Mouse (Mus musculus) skeletal muscle tissue, adult 2 months (tissue): Measurements from ENCODE around the gene Tspan18.

ENCODE experiments used
- DNase-seq: peaks from one replicate; pipeline ENCODE4 v3.0.0-alpha.2; 2012; ENCODE audit warnings: low read depth, low spot score

Tspan18 gene

DNA sequence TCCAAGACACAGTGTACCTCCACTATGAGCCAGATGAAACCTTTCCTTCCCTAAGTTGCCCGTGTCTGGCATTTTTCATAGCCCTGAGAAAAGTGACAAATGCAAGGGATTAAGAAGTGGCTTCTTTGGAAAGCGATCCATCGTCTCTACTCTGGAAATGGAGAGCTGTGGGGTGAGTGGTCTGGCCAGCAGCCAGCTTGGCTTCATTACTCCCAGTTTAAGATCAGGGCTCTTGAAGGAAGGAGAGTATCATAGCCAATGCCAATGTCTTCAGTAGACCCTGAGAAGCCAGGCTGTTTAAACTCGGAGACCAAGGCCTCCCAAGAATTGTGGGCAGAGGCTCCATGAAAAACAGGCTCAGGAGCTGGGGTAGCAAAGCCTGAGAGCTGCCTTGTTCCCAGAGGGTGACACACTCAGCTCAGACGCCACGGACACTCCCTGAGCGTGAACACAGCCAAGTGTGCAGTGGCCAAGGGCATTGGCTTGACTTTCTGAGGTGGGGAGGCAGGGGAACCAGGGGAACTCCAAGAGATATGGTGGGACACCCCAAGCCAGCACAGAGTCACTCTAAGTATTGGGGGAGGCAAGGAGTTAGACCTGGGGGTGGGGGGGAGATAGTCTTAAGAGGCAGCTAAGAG is 115.8 kb downstream of the Tspan18 start:
- DNase-seq: no peak

DNA sequence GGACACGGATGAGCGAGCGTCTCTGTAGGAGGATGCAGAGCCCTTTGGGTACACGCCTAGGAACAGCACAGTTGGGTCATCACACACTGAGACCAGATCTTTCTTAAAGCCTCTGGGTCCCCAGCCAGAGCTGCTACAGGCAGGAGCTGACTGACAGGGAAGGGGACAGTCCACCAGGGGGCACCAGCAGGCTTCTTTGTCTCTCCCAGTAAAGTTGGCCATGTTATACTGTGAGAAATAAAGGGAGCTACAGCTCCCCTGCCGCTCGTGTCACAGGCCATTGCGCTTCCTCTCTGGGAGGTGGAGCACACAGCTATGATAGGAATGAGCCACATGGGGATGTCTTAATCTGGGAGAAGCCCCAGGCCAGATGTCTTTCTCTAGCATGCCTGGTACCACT is 117.3 kb downstream of the Tspan18 start:
- DNase-seq: peak; percentile 60

DNA sequence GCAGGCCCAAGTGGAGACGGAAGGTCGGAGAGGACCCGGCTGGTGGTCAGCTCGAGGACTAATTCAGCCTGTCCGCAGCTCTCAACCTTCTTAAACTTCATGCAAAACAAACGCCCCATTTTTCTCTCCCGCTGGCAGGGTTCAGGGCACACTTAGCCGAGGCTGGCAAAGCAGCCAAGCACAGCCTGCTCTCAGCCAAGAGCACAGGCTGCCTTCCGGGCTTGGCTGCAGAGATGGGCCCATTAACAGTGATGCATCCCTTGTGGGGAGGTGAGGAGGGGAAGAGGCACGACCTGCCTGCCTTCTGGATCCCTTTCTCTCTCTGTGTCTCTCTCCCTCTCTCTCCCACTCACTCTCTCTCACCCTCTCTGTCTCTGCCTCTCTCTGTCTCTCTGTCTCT is 118.5 kb downstream of the Tspan18 start:
- DNase-seq: no peak

DNA sequence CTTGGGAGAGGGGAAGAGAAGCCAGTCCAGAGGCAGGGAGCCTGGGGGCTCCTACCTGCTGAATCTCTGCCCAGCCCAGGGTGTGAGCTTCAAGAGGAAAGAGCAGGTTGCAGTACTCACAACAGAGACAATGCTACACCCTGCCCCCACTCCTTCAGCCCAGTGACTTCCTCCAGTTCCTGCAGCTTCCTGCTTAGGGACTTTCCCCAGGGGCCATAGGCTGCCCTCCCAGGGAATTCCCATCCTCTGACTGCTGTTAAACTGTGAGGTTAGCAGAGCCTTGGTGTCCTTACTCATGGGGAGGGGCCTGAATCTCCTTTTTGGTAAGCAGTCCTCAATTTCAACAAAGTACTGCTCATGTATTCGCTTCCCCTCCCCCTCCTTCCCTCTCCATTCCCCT is 120.1 kb downstream of the Tspan18 start:
- DNase-seq: no peak

DNA sequence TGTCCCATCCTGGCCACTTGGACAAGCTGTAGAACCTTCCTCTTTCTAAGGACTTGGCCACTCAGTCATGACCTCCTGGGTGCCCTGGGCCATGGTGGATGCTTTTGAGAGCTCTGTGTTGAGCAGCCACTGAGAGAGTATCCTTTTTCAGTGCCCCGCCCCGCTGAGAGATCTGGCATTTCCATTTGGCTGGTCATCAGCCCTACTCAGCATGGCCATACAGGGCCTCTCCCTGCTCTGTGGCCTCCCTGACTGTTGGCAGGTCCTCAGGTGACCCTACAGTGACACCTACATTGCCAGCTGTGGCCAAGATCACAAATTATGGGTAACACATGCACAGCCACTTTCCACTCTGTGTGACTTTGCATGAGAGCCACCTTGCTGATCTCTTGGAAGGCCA is 121.4 kb downstream of the Tspan18 start:
- peak; percentile 52 for DNase-seq

DNA sequence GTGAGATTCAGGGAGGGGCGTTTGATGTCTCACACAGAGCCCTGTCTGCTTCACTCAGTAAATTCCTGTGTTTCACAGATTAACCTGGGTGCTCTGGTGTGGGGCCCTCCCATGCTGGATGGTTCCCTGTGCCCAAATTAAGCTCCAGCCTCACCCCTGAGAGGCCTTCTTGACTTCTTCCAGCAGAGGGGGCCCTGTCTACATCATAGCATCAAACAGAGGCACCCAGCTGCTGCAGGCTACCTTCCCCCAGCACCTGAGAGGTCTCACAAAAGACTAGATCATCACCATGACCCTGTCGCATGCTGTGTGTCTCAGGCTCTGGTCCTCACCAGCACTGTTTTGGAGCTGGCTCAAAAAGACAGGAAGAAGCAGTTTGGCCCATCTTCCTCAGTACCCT is 121.9 kb downstream of the Tspan18 start:
- no peak for DNase-seq

DNA sequence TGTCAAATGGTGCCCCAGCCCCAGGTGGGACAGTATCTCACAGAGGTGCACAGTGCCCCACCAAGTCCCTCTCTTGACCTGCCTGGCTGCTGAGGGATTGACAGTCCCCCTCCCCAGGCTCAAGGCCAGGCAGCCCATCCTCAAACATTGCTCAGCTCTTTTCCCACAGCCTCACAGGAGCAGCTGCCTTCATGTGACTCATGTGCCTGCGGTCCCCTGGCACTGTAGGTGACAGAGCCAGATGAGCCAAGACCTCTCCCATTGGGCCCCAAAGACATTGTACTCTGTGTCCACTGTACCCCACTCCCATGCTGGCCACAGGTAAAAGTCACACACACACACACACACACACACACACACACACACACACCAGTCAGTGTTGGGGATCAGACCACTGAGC is 128.2 kb downstream of the Tspan18 start:
- DNase-seq: no peak

DNA sequence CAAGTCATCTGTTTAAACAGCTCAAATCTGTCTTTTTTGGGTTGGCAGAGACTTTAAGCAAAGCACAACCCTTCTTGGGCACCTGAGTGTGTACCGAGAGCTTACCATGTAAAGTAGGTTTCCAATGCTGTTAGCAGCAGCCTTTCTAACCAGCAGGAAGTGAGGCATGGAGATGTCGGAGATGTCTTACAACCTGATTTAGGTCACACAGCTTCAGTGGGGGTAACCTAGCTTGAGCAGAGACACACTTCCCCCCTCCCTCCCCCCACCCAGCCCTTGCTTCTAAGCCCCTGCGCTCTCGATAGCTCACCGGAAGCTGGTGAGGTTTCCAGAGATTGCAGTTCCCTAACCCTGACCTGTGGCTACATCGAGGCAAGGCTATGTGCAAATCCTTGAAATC is 129.7 kb downstream of the Tspan18 start:
- no peak for DNase-seq

DNA sequence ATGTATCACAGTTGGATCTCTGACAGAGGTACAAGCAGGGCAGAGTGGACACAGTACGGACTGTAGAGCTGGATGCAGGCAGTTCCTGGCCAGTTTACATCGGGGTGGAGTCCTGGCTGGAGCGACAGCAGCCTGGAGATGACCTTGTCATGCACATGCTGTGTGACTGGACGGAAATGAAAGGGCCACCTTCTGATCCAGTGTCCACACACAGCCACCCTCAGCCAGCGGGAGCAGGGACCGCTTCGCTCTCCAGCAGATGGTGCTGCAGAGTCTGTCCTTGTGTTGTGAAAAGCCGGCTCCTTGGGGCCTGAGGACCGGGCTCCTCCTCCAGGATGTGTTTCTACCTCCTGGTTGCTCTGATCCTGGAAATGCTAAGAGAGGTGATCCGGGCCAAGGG is 130.6 kb downstream of the Tspan18 start:
- no peak for DNase-seq

DNA sequence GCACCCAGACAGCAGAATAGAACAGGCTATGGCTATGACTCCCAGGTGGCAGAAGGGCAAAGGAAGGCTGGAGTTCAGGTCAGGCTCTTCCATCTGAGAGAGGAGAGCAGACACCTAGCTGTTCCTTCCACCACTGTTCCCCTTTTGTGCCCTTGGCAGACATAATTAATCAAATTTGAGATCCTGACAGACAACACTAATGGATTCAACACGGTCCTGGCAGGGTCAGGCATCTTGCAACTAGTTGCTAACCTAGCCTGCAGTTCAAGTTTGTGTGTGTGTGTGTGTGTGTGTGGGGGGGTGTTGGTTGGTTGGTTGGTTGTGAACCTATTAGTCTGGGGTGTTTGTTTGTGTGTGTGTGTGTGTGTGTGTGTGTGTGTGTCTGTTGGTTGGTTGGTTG is 131.5 kb downstream of the Tspan18 start:
- no peak for DNase-seq

DNA sequence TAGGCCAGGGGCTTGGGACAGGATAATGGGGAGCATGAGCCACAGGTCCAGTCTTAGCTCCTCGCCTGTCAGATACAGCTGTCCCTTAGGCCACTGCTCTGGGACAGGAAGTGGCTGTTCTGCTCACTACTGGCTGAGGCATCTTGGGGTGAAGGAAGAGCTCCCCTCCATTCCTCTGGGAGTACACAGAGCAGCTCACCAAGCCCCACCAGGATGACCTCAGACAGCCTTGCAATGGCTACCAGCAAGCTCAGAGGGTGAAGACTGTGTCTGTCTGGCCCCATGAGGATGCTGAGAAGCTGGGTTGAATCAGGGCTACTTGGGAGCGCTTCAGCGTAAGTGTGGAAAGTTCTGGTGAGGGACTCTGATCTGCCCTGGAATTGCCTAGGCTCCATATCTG is 132.3 kb downstream of the Tspan18 start:
- no peak for DNase-seq

DNA sequence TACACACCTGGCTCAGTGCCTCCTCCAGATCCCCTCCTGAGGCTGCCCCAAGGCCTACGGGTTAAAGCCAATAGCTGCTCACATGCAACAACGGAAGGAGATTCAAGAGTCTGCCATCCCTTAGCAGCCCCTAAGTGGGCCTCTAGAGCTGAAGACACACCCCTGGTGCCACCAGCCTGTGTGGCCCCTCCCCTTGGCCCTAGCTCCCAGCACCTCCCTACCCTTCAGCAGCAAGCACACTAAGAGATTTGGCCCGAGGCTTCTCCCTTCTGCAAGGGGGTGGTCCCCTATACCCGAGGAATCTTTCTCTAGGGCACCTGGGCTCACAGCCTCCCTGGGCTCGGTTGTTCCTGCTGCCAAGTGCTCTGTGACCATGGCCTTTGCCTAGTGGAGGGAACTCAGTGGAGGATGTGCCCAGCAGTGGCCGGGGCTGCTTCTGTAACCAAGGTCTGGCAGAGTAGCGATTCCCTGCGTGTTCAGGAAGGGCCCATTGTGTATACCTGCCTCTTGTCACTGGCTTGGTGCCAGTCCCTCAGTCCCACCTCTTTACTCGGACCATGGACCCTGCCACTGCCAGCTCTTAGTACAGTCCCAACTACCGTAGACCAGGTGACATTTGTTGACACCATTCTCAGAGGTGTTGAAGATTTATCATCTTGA is 133.5 kb downstream of the Tspan18 start:
- DNase-seq: no peak

DNA sequence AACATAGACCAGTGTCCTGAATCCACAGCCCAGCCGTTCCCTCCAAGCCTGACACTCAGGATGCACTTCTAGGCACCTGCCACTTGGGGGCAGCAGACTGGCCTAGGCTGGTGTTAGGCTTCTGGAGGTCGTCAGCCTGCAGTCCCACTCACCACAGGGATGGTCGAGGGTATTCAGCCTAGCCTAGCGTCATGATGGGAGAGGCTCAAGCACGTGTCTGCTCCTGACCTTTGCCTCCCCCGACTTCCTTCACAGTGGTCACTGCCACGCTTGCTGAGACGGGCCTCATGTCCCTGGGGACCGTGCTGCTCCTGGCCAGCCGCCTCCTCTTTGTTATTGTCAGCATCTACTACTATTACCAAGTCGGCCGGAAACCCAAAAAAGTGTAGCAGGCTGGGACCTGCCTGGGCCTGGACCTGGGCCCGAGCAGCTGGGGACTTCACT is 134.8 kb downstream of the Tspan18 start:
- DNase-seq: peak; percentile 55

DNA sequence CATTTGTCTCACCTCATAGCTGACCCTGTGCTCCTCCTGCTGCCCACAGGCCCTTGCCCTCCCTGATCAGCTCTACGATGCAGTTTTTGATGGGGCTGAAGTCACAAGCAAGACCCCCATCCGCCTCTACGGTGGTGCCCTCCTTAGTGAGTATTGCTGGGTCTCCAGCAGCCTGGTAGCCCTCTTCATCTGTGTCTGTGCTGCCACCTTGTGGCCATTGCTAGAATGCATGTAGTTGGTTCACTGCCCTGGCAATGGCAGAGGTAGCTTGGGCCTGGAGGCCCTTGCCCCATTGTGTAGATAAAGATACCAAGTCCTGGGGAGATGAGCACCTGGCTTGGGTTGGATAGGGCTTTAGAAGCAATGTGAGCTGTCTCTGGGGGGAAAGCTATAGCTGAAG is 135.5 kb downstream of the Tspan18 start:
- DNase-seq: peak; percentile 71

DNA sequence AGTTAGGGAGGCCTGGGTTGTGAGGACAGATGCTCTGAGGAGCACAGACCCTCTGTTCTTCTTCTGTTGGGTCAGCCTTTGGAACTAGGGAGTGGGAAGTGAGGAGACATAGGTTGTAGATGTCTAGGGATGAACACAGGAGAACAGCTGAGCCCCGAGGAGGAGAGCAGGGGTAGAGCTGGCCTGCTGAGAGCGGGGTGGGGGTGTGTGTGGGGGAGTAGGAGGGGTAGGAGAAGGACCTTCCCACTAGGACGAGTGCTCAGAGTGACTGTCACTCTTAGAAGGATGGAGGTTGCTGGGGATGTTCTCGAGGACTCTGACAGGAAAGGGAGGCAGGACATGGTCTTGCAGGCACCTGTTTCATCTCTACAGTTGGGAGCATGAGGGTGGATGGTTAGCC is 140.5 kb downstream of the Tspan18 start:
- DNase-seq: no peak

DNA sequence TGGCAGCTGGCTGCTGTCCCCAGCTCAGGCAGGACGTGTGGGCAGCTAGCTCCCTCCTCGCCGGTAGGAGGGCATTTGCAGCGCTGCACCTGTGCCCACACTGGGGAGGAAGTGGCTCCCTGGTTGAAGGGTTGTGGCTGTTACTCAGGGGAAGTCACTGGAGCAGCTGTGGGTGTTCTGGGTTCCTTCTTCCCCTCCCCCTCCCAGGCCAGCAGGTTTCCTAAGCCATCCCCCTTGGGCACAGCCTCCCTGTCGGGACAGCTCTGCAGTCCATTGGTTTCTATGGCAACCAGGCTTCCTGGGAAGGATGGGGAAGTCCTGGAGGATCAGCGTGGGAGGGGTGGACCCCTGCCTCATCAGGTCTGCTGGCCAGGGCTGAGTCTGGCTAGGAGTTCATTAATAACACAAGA is 141.6 kb downstream of the Tspan18 start:
- DNase-seq: no peak

DNA sequence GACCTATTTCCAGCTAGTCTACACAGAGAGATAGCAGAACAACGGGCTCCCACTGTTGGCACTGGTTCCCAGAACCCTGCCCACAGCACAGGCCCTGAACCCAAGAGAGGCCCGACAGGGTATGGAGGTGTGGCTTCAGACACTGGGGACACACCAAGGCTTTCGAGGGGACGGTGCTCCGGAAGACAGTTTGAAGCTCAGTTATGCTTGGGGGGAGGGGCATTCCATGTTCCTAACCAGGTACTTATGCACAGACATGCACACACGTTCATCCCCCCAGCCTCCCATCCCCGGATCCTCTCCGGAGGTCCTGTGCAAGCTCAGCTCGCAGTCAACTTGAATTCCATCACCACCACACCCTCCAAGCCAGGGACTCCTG is 142.1 kb downstream of the Tspan18 start:
- DNase-seq: no peak

DNA sequence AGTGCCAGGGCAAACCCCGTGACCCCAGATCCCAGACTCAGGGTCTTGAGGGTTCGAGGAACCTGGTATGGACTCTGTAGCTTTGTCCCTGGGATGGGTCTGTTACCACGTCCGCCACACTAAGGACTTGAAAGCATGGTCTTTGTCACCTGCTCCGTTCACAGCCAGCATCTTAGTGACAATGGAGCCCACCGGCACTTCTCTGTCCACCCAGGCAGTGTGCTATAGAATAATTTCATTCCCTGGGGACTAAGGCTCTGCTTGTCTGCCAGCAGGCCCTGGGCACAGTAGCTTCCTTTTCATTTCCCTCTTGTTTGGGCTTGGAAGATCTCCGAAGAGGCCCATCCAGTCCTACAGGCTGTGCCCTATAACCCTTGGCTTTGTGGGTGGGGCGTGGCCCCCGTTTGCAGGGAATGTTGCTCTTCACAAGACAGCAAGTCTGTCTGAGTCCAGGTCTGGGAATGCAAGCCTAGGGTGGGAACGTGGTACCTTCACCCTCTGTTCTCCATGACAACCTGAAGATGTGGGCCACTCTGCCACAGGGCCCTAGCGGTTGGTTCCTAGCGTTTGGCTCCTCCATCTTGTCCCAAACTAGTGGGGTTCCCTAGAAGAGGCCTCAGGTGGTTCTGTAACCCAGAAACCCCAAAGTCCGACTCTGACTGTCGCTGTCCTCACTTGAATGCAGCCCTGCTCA is 142.7 kb downstream of the Tspan18 start:
- no peak for DNase-seq

DNA sequence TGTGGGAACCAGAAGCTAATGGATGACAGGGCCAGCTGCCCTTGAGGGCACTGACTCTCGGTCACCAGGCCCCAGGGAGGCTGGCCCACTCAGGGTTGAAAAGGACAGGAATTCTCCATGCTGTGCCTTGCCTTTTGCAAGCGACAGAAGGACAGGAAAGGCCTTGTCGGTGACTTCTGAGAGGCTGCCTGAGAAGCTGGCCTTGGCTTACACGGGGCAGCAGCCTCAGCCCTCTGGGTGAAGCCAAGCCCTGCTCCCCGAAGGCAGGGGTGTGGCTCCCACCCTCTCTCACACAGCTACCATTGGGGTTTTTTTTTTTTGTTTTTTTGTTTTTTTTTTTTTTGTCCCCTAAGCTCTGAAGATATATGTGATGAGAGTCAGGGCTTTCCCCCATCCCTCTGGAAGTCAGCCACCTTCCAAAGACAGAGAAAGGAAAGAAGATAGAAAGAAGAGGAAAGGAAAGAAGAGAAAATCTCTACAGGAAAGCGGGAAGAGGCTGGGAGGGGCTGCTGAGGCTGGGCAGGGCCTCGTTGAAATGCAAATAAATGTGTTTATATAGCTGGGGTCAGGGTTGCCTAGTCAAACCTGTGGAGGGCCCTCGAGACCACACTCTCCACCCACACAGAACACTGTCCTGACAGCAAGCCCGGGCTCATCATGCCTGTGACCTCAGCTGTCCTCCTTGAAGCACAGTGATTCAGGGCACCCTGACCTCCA is 143.4 kb downstream of the Tspan18 start:
- DNase-seq: no peak

DNA sequence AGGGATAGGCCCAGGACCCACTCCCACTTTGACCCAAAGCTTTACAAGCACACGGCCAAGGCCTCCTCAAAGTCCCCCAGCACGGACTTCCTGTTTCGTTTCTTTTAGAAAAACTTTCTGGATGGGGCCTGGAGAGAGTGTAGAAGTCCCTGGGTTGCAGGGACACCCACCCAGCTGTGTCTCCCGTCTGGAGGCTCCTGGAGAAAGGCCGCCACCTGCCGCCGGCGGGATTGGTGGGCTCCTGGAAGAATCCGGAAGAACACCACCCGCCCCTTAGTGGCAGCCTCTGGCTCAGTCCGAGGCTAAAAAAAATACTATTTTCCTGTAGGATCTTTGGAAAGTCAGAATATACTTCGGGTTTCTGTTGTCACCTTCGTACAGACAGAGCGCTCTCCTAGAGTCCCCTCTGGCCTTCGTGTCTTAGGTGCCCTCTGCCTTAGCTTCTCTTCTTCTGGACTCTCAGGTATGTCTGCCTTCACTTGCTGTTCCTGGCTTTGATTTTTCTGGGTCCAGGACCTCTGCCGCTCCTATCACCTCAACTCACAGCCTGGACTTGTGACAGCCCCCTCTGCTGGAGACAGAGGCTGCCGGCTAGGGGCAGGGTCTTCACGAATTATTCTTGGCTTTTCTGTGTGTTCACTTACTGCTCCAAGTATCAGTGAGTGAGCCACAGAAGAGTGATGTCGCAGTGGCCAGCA is 145.4 kb downstream of the Tspan18 start:
- DNase-seq: no peak

DNA sequence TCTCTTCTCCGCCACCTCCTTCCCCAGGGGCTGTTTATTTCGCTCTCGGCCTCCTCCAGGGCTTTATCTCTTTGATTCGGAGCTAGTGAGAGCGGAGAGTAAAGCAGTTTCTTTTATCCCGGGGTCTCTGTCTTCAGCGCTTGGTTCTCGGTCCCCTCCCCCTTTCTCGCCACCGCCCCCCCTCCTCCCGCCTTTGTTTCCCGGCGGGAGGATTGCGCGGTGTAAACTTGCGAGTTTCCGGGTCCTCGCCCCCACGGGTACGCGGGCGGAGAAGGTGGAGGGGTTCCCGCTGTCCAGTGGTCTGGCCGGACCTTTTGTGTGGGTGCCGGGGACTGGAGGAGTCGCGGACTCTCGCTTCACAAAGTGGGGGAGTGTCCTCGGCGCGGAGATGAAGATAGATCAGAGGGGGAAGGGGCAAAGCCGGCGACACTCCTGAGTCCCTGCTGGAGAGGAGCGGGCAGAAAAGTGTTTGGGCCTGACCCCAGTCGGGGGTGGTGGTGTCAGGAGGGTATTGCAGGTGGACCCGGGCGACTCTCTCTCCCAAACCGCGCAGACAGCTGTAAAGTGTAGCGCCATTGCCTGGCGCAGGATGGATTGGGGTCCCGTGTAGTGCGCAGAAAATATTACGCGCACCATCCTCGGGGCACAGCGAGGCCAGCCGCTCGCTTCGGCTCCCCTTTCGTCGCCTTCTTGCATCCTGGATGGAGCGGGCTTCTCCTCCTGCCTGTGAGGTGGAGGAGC is 146.1 kb downstream of the Tspan18 start:
- no peak for DNase-seq
